Mouse (Mus musculus): ENCODE measurements at regions not wholly inside any gene's neighbourhood (a gene's known extent, or its start where the extent isn't known, plus 50 kb on each side); places are given as distances from the start of the nearest gene placed in this dataset.

DNA sequence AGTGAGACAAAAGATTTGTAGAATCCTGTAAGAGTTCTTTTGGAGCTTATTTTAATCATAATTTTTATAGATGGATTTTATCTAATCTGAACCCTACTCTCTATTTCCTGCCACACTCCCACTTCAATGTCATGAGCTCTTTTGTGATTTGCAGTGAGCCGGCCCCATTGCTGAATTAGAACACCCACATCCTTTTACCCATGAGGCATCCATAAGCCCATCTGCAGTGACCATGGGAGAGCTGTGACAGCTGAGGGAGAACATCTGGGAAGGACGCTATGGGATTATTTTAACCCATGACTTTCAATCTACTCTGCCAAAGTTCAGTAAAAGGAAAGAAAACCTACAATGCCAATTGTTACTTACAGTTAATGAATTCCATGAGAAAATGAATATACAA is 337.8 kb upstream of the Dcn start:
- Histone ChIP-seq H3K4me3 (ENCODE audit: low read depth, low read length) (no peak overlapping the region), H3K27me3 (ENCODE audit: control insufficient read depth, insufficient read depth, low read length) (no peaks in the 10 kb centered on the region), H3K27ac (ENCODE audit: low read depth, low read length) (no peak overlapping the region), H3K9me3 (ENCODE audit: control insufficient read depth, low read length) (no peaks in the 10 kb centered on the region), H3K4me2 (no peak overlapping the region), H3K36me3 (ENCODE audit: control insufficient read depth, insufficient read depth, low read length) (no peaks in the 10 kb centered on the region), H3K4me1 (ENCODE audit: control insufficient read depth, insufficient read depth, low read length) (no peaks in the 10 kb centered on the region), H3K9ac (ENCODE audit: low read length) (no peak overlapping the region)
- DNase-seq (ENCODE audit: low spot score, missing footprints): no peak
- no peak for ATAC-seq (ENCODE audit: low FRiP score)
- 68% methylated on average over 2 of the region's 2 CpGs for WGBS

DNA sequence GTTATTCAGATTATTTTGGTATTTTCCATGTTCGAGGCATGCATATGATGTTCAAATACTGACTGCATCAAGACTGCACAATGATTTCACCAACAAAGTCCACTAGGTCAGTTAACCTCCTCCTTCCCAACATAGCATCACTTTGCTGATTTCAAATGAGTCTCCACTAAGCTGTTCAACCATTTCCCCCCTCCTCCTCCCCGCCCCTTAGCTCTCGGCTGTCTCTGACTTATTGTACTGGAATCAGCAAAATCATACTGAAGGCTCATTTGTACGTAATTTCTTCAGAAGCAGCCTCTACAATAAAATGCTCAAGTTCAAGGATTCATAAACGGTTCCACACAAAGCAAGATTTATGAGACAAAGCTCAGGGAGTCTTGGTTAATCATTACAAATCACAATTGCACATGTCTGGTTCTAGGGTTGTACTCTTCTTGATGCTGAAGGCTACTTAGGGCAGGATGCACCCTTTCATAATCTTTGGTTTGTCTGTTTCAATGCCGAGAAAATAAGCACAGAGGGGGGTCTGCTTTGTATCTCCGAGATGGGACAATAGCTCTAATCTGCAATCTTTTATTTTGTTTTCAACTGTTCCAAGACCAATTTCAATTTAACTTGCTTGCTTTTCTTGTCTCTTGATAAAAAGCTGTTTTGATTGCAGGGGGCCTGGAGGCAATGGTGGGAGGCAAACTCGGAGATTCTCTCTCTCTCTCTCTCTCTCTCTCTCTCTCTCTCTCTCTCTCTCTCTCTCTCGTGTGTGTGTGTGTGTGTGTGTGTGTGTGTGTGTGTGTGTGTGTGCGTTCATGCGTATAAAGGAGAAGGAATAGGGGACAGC is 320.6 kb upstream of the Dcn start:
- no peaks in the 10 kb centered on the region for H3K27me3 ChIP-seq (ENCODE audit: control insufficient read depth, insufficient read depth, low read length)
- DNase-seq (ENCODE audit: low spot score, missing footprints): peak; percentile 88
- H3K4me3 ChIP-seq (ENCODE audit: low read depth, low read length): no peak overlapping the region
- 46% methylated on average over 10 of the region's 11 CpGs for WGBS
- H3K36me3 ChIP-seq (ENCODE audit: control insufficient read depth, insufficient read depth, low read length): no peaks in the 10 kb centered on the region
- peaks cover 16% of the 10 kb centered on the region for H3K4me1 ChIP-seq (ENCODE audit: control insufficient read depth, insufficient read depth, low read length)
- H3K9me3 ChIP-seq (ENCODE audit: control insufficient read depth, low read length): no peaks in the 10 kb centered on the region
- H3K9ac ChIP-seq (ENCODE audit: low read length): no peak overlapping the region
- peak; percentile 45; the same call in 1 of the 2 replicates for ATAC-seq (ENCODE audit: low FRiP score)
- H3K27ac ChIP-seq (ENCODE audit: low read depth, low read length): no peak overlapping the region
- no peak overlapping the region for H3K4me2 ChIP-seq

- Histone ChIP-seq H3K27ac (ENCODE audit: low read depth, low read length) (no peak overlapping the region; the same call in 1 of the 2 replicates), H3K9me3 (ENCODE audit: control insufficient read depth, low read length) (no peaks in the 10 kb centered on the region), H3K36me3 (ENCODE audit: control insufficient read depth, insufficient read depth, low read length) (no peaks in the 10 kb centered on the region), H3K4me1 (ENCODE audit: control insufficient read depth, insufficient read depth, low read length) (peaks cover 16% of the 10 kb centered on the region), H3K27me3 (ENCODE audit: control insufficient read depth, insufficient read depth, low read length) (no peaks in the 10 kb centered on the region), H3K4me2 (no peak overlapping the region), H3K4me3 (ENCODE audit: low read depth, low read length) (no peak overlapping the region), H3K9ac (ENCODE audit: low read length) (no peak overlapping the region)
- ATAC-seq (ENCODE audit: low FRiP score) (peak; percentile 66; the same call in 1 of the 2 replicates), DNase-seq (ENCODE audit: low spot score, missing footprints) (peak; percentile 88)
- WGBS: 35% methylated on average over 1 of the region's 1 CpGs
Measured at GRCm38 (mm10) chr10:97159396-97159760, 320.0 kb upstream of the Dcn start.

- H3K27me3 ChIP-seq (ENCODE audit: control insufficient read depth, insufficient read depth, low read length): no peaks in the 10 kb centered on the region
- WGBS: 51% methylated on average over 10 of the region's 10 CpGs
- ATAC-seq (ENCODE audit: low FRiP score) (peak; percentile 43; the same call in 1 of the 2 replicates), DNase-seq (ENCODE audit: low spot score, missing footprints) (peak; percentile 94)
- no peak overlapping the region for H3K4me2 ChIP-seq
- H3K4me1 ChIP-seq (ENCODE audit: control insufficient read depth, insufficient read depth, low read length): peaks cover 16% of the 10 kb centered on the region
- no peak overlapping the region for H3K9ac ChIP-seq (ENCODE audit: low read length)
- no peaks in the 10 kb centered on the region for H3K36me3 ChIP-seq (ENCODE audit: control insufficient read depth, insufficient read depth, low read length)
- H3K4me3 ChIP-seq (ENCODE audit: low read depth, low read length): no peak overlapping the region
- H3K27ac ChIP-seq (ENCODE audit: low read depth, low read length): peak overlapping the region; percentile 6; the same call in 1 of the 2 replicates
- H3K9me3 ChIP-seq (ENCODE audit: control insufficient read depth, low read length): no peaks in the 10 kb centered on the region
Measured at GRCm38 (mm10) chr10:97159831-97160575, 319.4 kb upstream of the Dcn start.

DNA sequence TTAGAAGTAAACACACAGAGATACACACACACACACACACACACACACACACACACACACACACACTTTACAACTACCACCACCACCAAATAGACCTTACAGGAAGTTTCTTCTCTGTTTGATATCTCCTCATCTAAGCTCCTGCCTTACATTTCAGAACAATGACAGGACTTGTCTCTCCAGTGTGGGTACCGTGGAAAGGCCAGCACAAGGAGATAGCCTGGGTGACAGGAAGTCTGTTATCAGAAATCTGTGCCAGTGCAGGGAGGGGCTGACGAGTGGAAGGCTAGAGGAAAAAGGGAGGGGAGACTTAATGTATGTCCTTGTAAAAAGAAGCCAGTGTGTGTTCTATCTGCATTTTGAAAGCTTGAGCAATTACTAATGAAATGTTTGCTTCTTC is 318.5 kb upstream of the Dcn start:
- Histone ChIP-seq H3K9ac (ENCODE audit: low read length) (no peak overlapping the region), H3K4me3 (ENCODE audit: low read depth, low read length) (no peak overlapping the region), H3K27me3 (ENCODE audit: control insufficient read depth, insufficient read depth, low read length) (no peaks in the 10 kb centered on the region), H3K27ac (ENCODE audit: low read depth, low read length) (no peak overlapping the region), H3K9me3 (ENCODE audit: control insufficient read depth, low read length) (no peaks in the 10 kb centered on the region), H3K4me2 (no peak overlapping the region), H3K4me1 (ENCODE audit: control insufficient read depth, insufficient read depth, low read length) (peaks cover 16% of the 10 kb centered on the region), H3K36me3 (ENCODE audit: control insufficient read depth, insufficient read depth, low read length) (no peaks in the 10 kb centered on the region)
- 49% methylated on average over 2 of the region's 2 CpGs for WGBS
- DNase-seq (ENCODE audit: low spot score, missing footprints) (no peak), ATAC-seq (ENCODE audit: low FRiP score) (no peak)

DNA sequence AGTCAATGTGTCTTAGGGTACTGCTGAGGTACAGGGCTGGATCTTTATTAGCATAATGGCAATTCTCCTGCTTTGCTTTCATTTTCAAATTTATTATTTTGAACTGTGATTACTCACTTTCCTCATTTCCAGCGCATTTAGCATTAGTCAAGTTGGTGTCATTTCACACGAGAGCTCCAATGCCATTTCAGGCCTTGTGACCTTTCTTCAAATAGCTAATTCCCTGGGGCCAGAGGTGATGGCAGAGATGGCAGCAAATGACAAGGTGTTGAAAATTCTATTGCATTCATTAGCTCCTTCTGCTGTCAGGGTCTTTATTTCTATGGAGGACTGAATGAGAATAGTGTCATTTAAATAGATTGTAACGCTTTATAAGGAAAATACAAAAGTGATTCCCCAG is 300.9 kb upstream of the Dcn start:
- no peak for DNase-seq (ENCODE audit: low spot score, missing footprints)
- 52% methylated on average over 3 of the region's 3 CpGs for WGBS
- no peak overlapping the region for H3K27ac ChIP-seq (ENCODE audit: low read depth, low read length)
- ATAC-seq (ENCODE audit: low FRiP score): no peak
- no peak overlapping the region for H3K4me2 ChIP-seq
- no peaks in the 10 kb centered on the region for H3K4me1 ChIP-seq (ENCODE audit: control insufficient read depth, insufficient read depth, low read length)
- H3K9ac ChIP-seq (ENCODE audit: low read length): no peak overlapping the region
- no peaks in the 10 kb centered on the region for H3K36me3 ChIP-seq (ENCODE audit: control insufficient read depth, insufficient read depth, low read length)
- no peaks in the 10 kb centered on the region for H3K27me3 ChIP-seq (ENCODE audit: control insufficient read depth, insufficient read depth, low read length)
- no peak overlapping the region for H3K4me3 ChIP-seq (ENCODE audit: low read depth, low read length)
- no peaks in the 10 kb centered on the region for H3K9me3 ChIP-seq (ENCODE audit: control insufficient read depth, low read length)

GRCm38 (mm10) chr10:97189696-97190095 is 289.7 kb upstream of the Dcn start:
- Histone ChIP-seq H3K36me3 (ENCODE audit: control insufficient read depth, insufficient read depth, low read length) (no peaks in the 10 kb centered on the region), H3K9ac (ENCODE audit: low read length) (no peak overlapping the region), H3K9me3 (ENCODE audit: control insufficient read depth, low read length) (no peaks in the 10 kb centered on the region), H3K4me3 (ENCODE audit: low read depth, low read length) (no peak overlapping the region), H3K4me1 (ENCODE audit: control insufficient read depth, insufficient read depth, low read length) (no peaks in the 10 kb centered on the region), H3K27me3 (ENCODE audit: control insufficient read depth, insufficient read depth, low read length) (no peaks in the 10 kb centered on the region), H3K27ac (ENCODE audit: low read depth, low read length) (no peak overlapping the region), H3K4me2 (no peak overlapping the region)
- DNase-seq (ENCODE audit: low spot score, missing footprints): no peak
- no peak for ATAC-seq (ENCODE audit: low FRiP score)

DNA sequence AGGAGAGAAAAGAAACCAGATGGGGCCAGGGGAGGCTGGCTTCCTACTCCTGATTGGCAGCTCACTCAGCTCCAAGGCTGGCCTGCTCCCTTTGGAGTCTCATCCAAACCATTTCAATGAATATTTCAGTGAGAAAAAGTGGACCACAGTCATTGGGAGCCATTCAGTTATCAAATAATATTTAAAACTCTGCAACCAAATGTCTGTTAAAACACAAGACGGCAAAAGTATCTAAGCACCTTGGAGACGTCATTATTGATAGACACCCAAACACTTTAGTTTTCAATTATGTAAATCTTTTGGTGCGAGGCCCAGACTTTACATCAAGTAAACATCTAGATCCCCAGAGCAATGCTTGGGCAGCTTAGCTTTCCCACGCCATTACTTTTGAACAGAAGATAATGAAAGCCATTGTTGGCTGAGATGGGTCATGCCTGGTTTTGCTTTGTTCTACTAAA is 268.1 kb upstream of the Dcn start:
- no peak overlapping the region for H3K4me2 ChIP-seq
- peaks cover 16% of the 10 kb centered on the region for H3K4me1 ChIP-seq (ENCODE audit: control insufficient read depth, insufficient read depth, low read length)
- no peak overlapping the region for H3K9ac ChIP-seq (ENCODE audit: low read length)
- no peaks in the 10 kb centered on the region for H3K27me3 ChIP-seq (ENCODE audit: control insufficient read depth, insufficient read depth, low read length)
- H3K36me3 ChIP-seq (ENCODE audit: control insufficient read depth, insufficient read depth, low read length): no peaks in the 10 kb centered on the region
- H3K4me3 ChIP-seq (ENCODE audit: low read depth, low read length): no peak overlapping the region
- no peaks in the 10 kb centered on the region for H3K9me3 ChIP-seq (ENCODE audit: control insufficient read depth, low read length)
- peak; percentile 88 for DNase-seq (ENCODE audit: low spot score, missing footprints)
- peak overlapping the region; percentile 59; the same call in 1 of the 2 replicates for H3K27ac ChIP-seq (ENCODE audit: low read depth, low read length)
- WGBS: 40% methylated on average over 4 of the region's 4 CpGs
- ATAC-seq (ENCODE audit: low FRiP score): peak; percentile 85

- peak; percentile 86 for DNase-seq (ENCODE audit: low spot score, missing footprints)
- H3K4me1 ChIP-seq (ENCODE audit: control insufficient read depth, insufficient read depth, low read length): peaks cover 16% of the 10 kb centered on the region
- H3K27me3 ChIP-seq (ENCODE audit: control insufficient read depth, insufficient read depth, low read length): no peaks in the 10 kb centered on the region
- WGBS: 72% methylated on average over 7 of the region's 7 CpGs
- peak overlapping the region; percentile 59; the same call in 1 of the 2 replicates for H3K27ac ChIP-seq (ENCODE audit: low read depth, low read length)
- H3K9ac ChIP-seq (ENCODE audit: low read length): no peak overlapping the region
- ATAC-seq (ENCODE audit: low FRiP score): peak; percentile 15; the same call in 1 of the 2 replicates
- H3K9me3 ChIP-seq (ENCODE audit: control insufficient read depth, low read length): no peaks in the 10 kb centered on the region
- H3K4me2 ChIP-seq: no peak overlapping the region
- H3K36me3 ChIP-seq (ENCODE audit: control insufficient read depth, insufficient read depth, low read length): no peaks in the 10 kb centered on the region
- no peak overlapping the region for H3K4me3 ChIP-seq (ENCODE audit: low read depth, low read length)
Measured at GRCm38 (mm10) chr10:97211785-97212398, 267.5 kb upstream of the Dcn start.
